27 mouse cellular contexts compared by ENCODE assay signal in genomic region chr13:4348890-4349289, GRCm38 (mm10).
"Had no signal": no experiment of that assay in that cellular context is flagged by ENCODE, and none has a peak within 500 bp of the region (broad histone marks: within the 10 kb centered on the region; RNA-seq: fewer than 3 reads in every experiment).

No protein-coding gene starts in this region.

- H3K27me3 ChIP-seq: heart, embryonic 12.5 days; hindbrain, embryonic 12.5 days; intestine, embryonic 15.5 days; liver, embryonic 13.5 days; liver, embryonic 15.5 days had no signal

- H3K27ac ChIP-seq: gastrocnemius, adult 2 months; heart, embryonic 10.5 days; hindbrain, embryonic 10.5 days; hindbrain, embryonic 12.5 days; hindbrain, embryonic 14.5 days; intestine, embryonic 15.5 days; layer of hippocampus, adult 2 months; left cerebral cortex, adult 2 months; liver, embryonic 13.5 days; liver, embryonic 15.5 days had no signal

- H3K4me1 ChIP-seq: heart, embryonic 10.5 days; heart, embryonic 12.5 days; hindbrain, embryonic 10.5 days; hindbrain, embryonic 12.5 days; intestine, embryonic 15.5 days; liver, embryonic 13.5 days; liver, embryonic 15.5 days had no signal

- H3K4me2 ChIP-seq: heart, embryonic 12.5 days; hindbrain, embryonic 12.5 days; hindbrain, embryonic 14.5 days; intestine, embryonic 15.5 days; liver, embryonic 11.5 days; liver, embryonic 13.5 days; liver, embryonic 15.5 days had no signal

- H3K9ac ChIP-seq: heart, embryonic 12.5 days; hindbrain, embryonic 12.5 days; hindbrain, embryonic 14.5 days; intestine, embryonic 15.5 days; liver, embryonic 13.5 days; liver, embryonic 15.5 days; liver, postnatal 0 days had no signal

- DNase-seq: gastrocnemius, adult 2 months; gastrocnemius, postnatal 10 days; gastrocnemius, postnatal 25 days; heart, adult 18-20 months; heart, postnatal 10 days; heart, postnatal 4 days; kidney, adult 18-20 months; kidney, adult 8-10 months; kidney, postnatal 10 days; kidney, postnatal 25 days; kidney, postnatal 4 days; liver; liver, embryonic 13.5 days; liver, postnatal 0 days had no signal

- H3K4me3 ChIP-seq: gastrocnemius, adult 2 months; heart, embryonic 10.5 days; heart, embryonic 12.5 days; hindbrain, embryonic 10.5 days; hindbrain, embryonic 12.5 days; intestine, embryonic 15.5 days; layer of hippocampus, adult 2 months; left cerebral cortex, adult 2 months; liver, embryonic 13.5 days; liver, embryonic 15.5 days had no signal

- H3K9me3 ChIP-seq: heart, embryonic 10.5 days; heart, embryonic 12.5 days; hindbrain, embryonic 10.5 days; hindbrain, embryonic 12.5 days; intestine, embryonic 15.5 days; liver, embryonic 13.5 days; liver, embryonic 15.5 days had no signal

- ATAC-seq: hindbrain, embryonic 16.5 days; inflammation-experienced regulatory T-cells, adult 6 months; intestine, embryonic 15.5 days; intestine, postnatal 0 days; liver, postnatal 0 days had no signal

- H3K36me3 ChIP-seq: heart, embryonic 10.5 days; heart, embryonic 12.5 days; hindbrain, embryonic 10.5 days; hindbrain, embryonic 12.5 days; intestine, embryonic 15.5 days; liver, embryonic 13.5 days; liver, embryonic 15.5 days had no signal
